Mouse (Mus musculus) T-helper 1 cell (primary cell): ENCODE results near the gene Pde6b.

Experiments
- in situ Hi-C: fragments of 300-600 bp; cut with MboI, MseI; formaldehyde crosslinking; loops from one replicate; pipeline ENCODE4 v1.15.1; 2025; ENCODE audit warnings: high pct_unique_total_duplicates

Pde6b gene

GRCm38 (mm10) chr5:108389744-108390143 is 1.6 kb downstream of the Pde6b start:
- in situ Hi-C loops = no loop called here

GRCm38 (mm10) chr5:108403453-108403852 is 15.3 kb downstream of the Pde6b start:
- in situ Hi-C loops = loop anchor here (10.0 kb wide), 1 partner anchor 639 kb away; no protein-coding TSS in a partner anchor

GRCm38 (mm10) chr5:108405460-108405859 is 17.3 kb downstream of the Pde6b start:
- in situ Hi-C loops = loop anchor here (10.0 kb wide), 1 partner anchor 641 kb away; no protein-coding TSS in a partner anchor

GRCm38 (mm10) chr5:108406977-108407376 is 18.8 kb downstream of the Pde6b start:
- in situ Hi-C loops = loop anchor here (10.0 kb wide), 1 partner anchor 642 kb away; no protein-coding TSS in a partner anchor

GRCm38 (mm10) chr5:108414711-108415110 is 26.5 kb downstream of the Pde6b start:
- in situ Hi-C loops = no loop called here

GRCm38 (mm10) chr5:108422741-108423140 is 34.5 kb downstream of the Pde6b start:
- in situ Hi-C loops = no loop called here

GRCm38 (mm10) chr5:108423427-108423826 is 35.2 kb downstream of the Pde6b start:
- in situ Hi-C loops = no loop called here

GRCm38 (mm10) chr5:108427186-108427585 is 39.0 kb downstream of the Pde6b start:
- in situ Hi-C loops = no loop called here

- in situ Hi-C loops = no loop called here
Measured at GRCm38 (mm10) chr5:108431196-108431595, 43.0 kb downstream of the Pde6b start.

GRCm38 (mm10) chr5:108433804-108434587 is 45.8 kb downstream of the Pde6b start, which contains the start of gene Atp5k:
Atp5k (minus strand) TSS chr5:108434448.
- in situ Hi-C loops = no loop called here

GRCm38 (mm10) chr5:108436101-108436500 is 47.9 kb downstream of the Pde6b start:
- in situ Hi-C loops = no loop called here

GRCm38 (mm10) chr5:108446973-108447372 is 58.8 kb downstream of the Pde6b start:
- in situ Hi-C loops = no loop called here

- in situ Hi-C loops = no loop called here
Measured at GRCm38 (mm10) chr5:108447857-108448256, 59.7 kb downstream of the Pde6b start.

- in situ Hi-C loops = no loop called here
Measured at GRCm38 (mm10) chr5:108448785-108449668, 60.8 kb downstream of the Pde6b start, which contains the start of gene Mfsd7a. Mfsd7a (minus strand) TSS chr5:108448891.

- in situ Hi-C loops = no loop called here
Measured at GRCm38 (mm10) chr5:108450837-108451540, 62.8 kb downstream of the Pde6b start.

GRCm38 (mm10) chr5:108451611-108452010 is 63.4 kb downstream of the Pde6b start:
- in situ Hi-C loops = no loop called here

- in situ Hi-C loops = no loop called here
Measured at GRCm38 (mm10) chr5:108452422-108452821, 64.2 kb downstream of the Pde6b start.

- in situ Hi-C loops = no loop called here
Measured at GRCm38 (mm10) chr5:108454094-108454493, 65.9 kb downstream of the Pde6b start.

- in situ Hi-C loops = no loop called here
Measured at GRCm38 (mm10) chr5:108458706-108459105, 70.5 kb downstream of the Pde6b start.

- in situ Hi-C loops = no loop called here
Measured at GRCm38 (mm10) chr5:108460461-108460860, 72.3 kb downstream of the Pde6b start.
